In genomic region chr11:77983937-77984835, GRCm38 (mm10) we compare ENCODE assay signal across 8 mouse cellular contexts. TPM values are rescaled to one million over a fixed set of nuclear protein-coding genes. Genes with fewer than 3 reads are reported as not detected.
DNase-seq lines count a peak whose midpoint lies in the region; ATAC-seq lines count a peak whose summit lies in the region.

No protein-coding gene starts in this region.

- DNase-seq in adrenal gland, adult 18-20 months (ENCODE audit: low spot score in 2 of 2) = peak; percentile 70 to 72
- peak; percentile 68 to 73 for DNase-seq in cerebellum, postnatal 36 days
- peak; percentile 73 for DNase-seq in gastrocnemius, postnatal 14 days
- DNase-seq in left cerebral cortex, postnatal 4 days = peak; percentile 68
- peak; percentile 58 to 72 for DNase-seq in spleen, adult 18-20 months

- H3K9me3 ChIP-seq in intestine, embryonic 15.5 days = no peaks in the 10 kb centered on the region
- no peaks in the 10 kb centered on the region for H3K9me3 ChIP-seq in midbrain, embryonic 13.5 days

- peak; percentile 9; the same call in 1 of the 2 replicates for ATAC-seq in intestine, embryonic 15.5 days
- peak; percentile 1; the same call in 1 of the 2 replicates for ATAC-seq in midbrain, embryonic 13.5 days
- ATAC-seq in megakaryocyte progenitor cell, adult 5-6 weeks (replicated peaks; ENCODE audit: poor library complexity) = no peak

- no peaks in the 10 kb centered on the region for H3K36me3 ChIP-seq in intestine, embryonic 15.5 days
- peaks cover 20% of the 10 kb centered on the region for H3K36me3 ChIP-seq in midbrain, embryonic 13.5 days

- peak overlapping the region; percentile 94 for H3K27ac ChIP-seq in intestine, embryonic 15.5 days
- peak overlapping the region; percentile 97 for H3K27ac ChIP-seq in midbrain, embryonic 13.5 days

- peaks cover under 1% of the 10 kb centered on the region; the same call in 1 of the 2 replicates for H3K27me3 ChIP-seq in intestine, embryonic 15.5 days (replicated peaks)
- no peaks in the 10 kb centered on the region for H3K27me3 ChIP-seq in midbrain, embryonic 13.5 days

- intact Hi-C loops in gastrocnemius, postnatal 14 days (cut with DNase I; ENCODE audit: low total_unique reads) = no loop called here
- intact Hi-C loops in left cerebral cortex, postnatal 4 days (cut with DNase I) = no loop called here

- H3K9ac ChIP-seq in intestine, embryonic 15.5 days = peak overlapping the region; percentile 99
- H3K9ac ChIP-seq in midbrain, embryonic 13.5 days (replicated peaks) = peak overlapping the region; percentile 99

- peak overlapping the region; percentile 81 for H3K4me2 ChIP-seq in intestine, embryonic 15.5 days (replicated peaks)
- H3K4me2 ChIP-seq in midbrain, embryonic 13.5 days (replicated peaks) = peak overlapping the region; percentile 91

- H3K4me3 ChIP-seq in intestine, embryonic 15.5 days (replicated peaks) = peak overlapping the region; percentile 100
- peak overlapping the region; percentile 100 for H3K4me3 ChIP-seq in midbrain, embryonic 13.5 days (replicated peaks)

- peaks cover 16% of the 10 kb centered on the region for H3K4me1 ChIP-seq in intestine, embryonic 15.5 days (replicated peaks)
- H3K4me1 ChIP-seq in midbrain, embryonic 13.5 days (replicated peaks) = peaks cover 27% of the 10 kb centered on the region

- WGBS in intestine, embryonic 15.5 days = under 1% methylated on average over 56 of the region's 63 CpGs
- WGBS in midbrain, embryonic 13.5 days = under 1% methylated on average over 47 of the region's 63 CpGs

RNA-seq across cellular contexts. Expression of gene Phf12, which starts 1.6 kb away (rescaled TPM):
- total RNA-seq in adrenal gland, adult 18-20 months (2021) = 10 to 100 TPM; 42.3 to 51.8 TPM
- 10 to 100 TPM; 18.3 to 19.1 TPM for total RNA-seq in gastrocnemius, postnatal 14 days (2021)
- 12.8 and 13.5 TPM in 2 replicates for polyA plus RNA-seq in intestine, embryonic 15.5 days (2015; fragmentation: Nextera tagmentation; extraction: Ambion mirVana)
- total RNA-seq in left cerebral cortex, postnatal 4 days (2021) = 10 to 100 TPM; 62.0 to 63.9 TPM
- 22.7 and 22.8 TPM in 2 replicates for polyA plus RNA-seq in midbrain, embryonic 13.5 days (2015; fragmentation: Nextera tagmentation; extraction: Ambion mirVana)
- 61.8 and 64.3 TPM in 2 replicates for total RNA-seq in megakaryocyte progenitor cell, adult 5-6 weeks (2015)
- total RNA-seq in megakaryocyte progenitor cell, adult 5-6 weeks (2017) = 25.9 and 28.8 TPM in 2 replicates

RNA-seq across cellular contexts. Expression of gene Dhrs13, which starts 47.9 kb away (rescaled TPM):
- 10 to 100 TPM in 1 of 2 experiments, 1 to 10 TPM in 1; 8.4 to 10.1 TPM for total RNA-seq in adrenal gland, adult 18-20 months (2021)
- total RNA-seq in gastrocnemius, postnatal 14 days (2021) = 1 to 10 TPM; 1.6 to 1.7 TPM
- 18.0 and 18.3 TPM in 2 replicates for polyA plus RNA-seq in intestine, embryonic 15.5 days (2015; fragmentation: Nextera tagmentation; extraction: Ambion mirVana)
- 10 to 100 TPM; 29.1 to 33.5 TPM for total RNA-seq in left cerebral cortex, postnatal 4 days (2021)
- 31.6 and 32.4 TPM in 2 replicates for polyA plus RNA-seq in midbrain, embryonic 13.5 days (2015; fragmentation: Nextera tagmentation; extraction: Ambion mirVana)
- total RNA-seq in megakaryocyte progenitor cell, adult 5-6 weeks (2015) = 6.7 and 7.2 TPM in 2 replicates
- 5.6 and 9.7 TPM in 2 replicates for total RNA-seq in megakaryocyte progenitor cell, adult 5-6 weeks (2017)

RNA-seq across cellular contexts. Expression of gene Flot2, which starts 53.5 kb away (rescaled TPM):
- total RNA-seq in adrenal gland, adult 18-20 months (2021) = 10 to 100 TPM; 86.2 to 86.3 TPM
- total RNA-seq in gastrocnemius, postnatal 14 days (2021) = 10 to 100 TPM; 60.7 to 64.3 TPM
- polyA plus RNA-seq in intestine, embryonic 15.5 days (2015; fragmentation: Nextera tagmentation; extraction: Ambion mirVana) = 44.0 and 44.2 TPM in 2 replicates
- 100 to 1,000 TPM; 108 to 109 TPM for total RNA-seq in left cerebral cortex, postnatal 4 days (2021)
- polyA plus RNA-seq in midbrain, embryonic 13.5 days (2015; fragmentation: Nextera tagmentation; extraction: Ambion mirVana) = 66.9 and 68.4 TPM in 2 replicates
- 48.8 and 50.2 TPM in 2 replicates for total RNA-seq in megakaryocyte progenitor cell, adult 5-6 weeks (2015)
- total RNA-seq in megakaryocyte progenitor cell, adult 5-6 weeks (2017) = 71.5 and 75.5 TPM in 2 replicates

RNA-seq across cellular contexts. Expression of gene Sez6, which starts 53.6 kb away (rescaled TPM):
- 1 to 10 TPM; 2.1 to 2.4 TPM for total RNA-seq in adrenal gland, adult 18-20 months (2021)
- total RNA-seq in gastrocnemius, postnatal 14 days (2021) = under 1 TPM; 0.51 to 0.82 TPM
- 0.95 and 1.2 TPM in 2 replicates for polyA plus RNA-seq in intestine, embryonic 15.5 days (2015; fragmentation: Nextera tagmentation; extraction: Ambion mirVana)
- 100 to 1,000 TPM; 246 to 287 TPM for total RNA-seq in left cerebral cortex, postnatal 4 days (2021)
- polyA plus RNA-seq in midbrain, embryonic 13.5 days (2015; fragmentation: Nextera tagmentation; extraction: Ambion mirVana) = 118 TPM in 2 replicates
- not detected in 2 replicates for total RNA-seq in megakaryocyte progenitor cell, adult 5-6 weeks (2015)
- not detected in 2 replicates for total RNA-seq in megakaryocyte progenitor cell, adult 5-6 weeks (2017)
